Mouse (Mus musculus) hindbrain, embryonic 16.5 days (tissue): ENCODE results near the gene 2310002L09Rik. TPM values are rescaled to one million over a fixed set of nuclear protein-coding genes. Genes with fewer than 3 reads are reported as not detected.
"Not testable (repeated sequence)": the region's sequence is repeated elsewhere in the genome, so short reads cannot be mapped to it uniquely, and the experiment has no call there.

ENCODE experiments used
- ATAC-seq: fragments of 200-750 bp; cut with Nextera tagmentation; 2 replicates; pipeline ENCODE4 v1.8.0; 2017; ENCODE audit warnings: moderate TSS enrichment, moderate library complexity
- H3K27ac ChIP-seq: fragments of 300-500 bp; sonication (generic); 2 replicates; pipeline ENCODE4 v1.5.1; 2014; ENCODE audit warnings: low read depth, mild to moderate bottlenecking, control low read depth, low read length, moderate library complexity
- H3K27me3 ChIP-seq: fragments of 300-500 bp; sonication (generic); replicated peaks from 2 replicates; pipeline ENCODE4 v1.6.1; 2014; ENCODE audit warnings: low read length; ENCODE audit not compliant: control insufficient read depth, insufficient read depth
- H3K36me3 ChIP-seq: fragments of 300-500 bp; sonication (generic); 2 replicates; pipeline ENCODE4 v1.6.1; 2014; ENCODE audit warnings: mild to moderate bottlenecking, low read length, moderate library complexity, mixed read lengths; ENCODE audit not compliant: control insufficient read depth, insufficient read depth
- H3K4me1 ChIP-seq: fragments of 300-500 bp; sonication (generic); 2 replicates; pipeline ENCODE4 v1.6.1; 2014; ENCODE audit warnings: low read depth, low read length; ENCODE audit not compliant: control insufficient read depth, insufficient read depth
- H3K4me2 ChIP-seq: fragments of 300-500 bp; sonication (generic); 2 replicates; pipeline ENCODE4 v1.6.1; 2014; ENCODE audit warnings: mild to moderate bottlenecking, low read length, control low read depth, moderate library complexity
- H3K4me3 ChIP-seq: fragments of 300-500 bp; sonication (generic); 2 replicates; pipeline ENCODE4 v1.5.1; 2014; ENCODE audit warnings: mild to moderate bottlenecking, low read length, control low read depth, moderate library complexity
- H3K9ac ChIP-seq: fragments of 300-500 bp; sonication (generic); 2 replicates; pipeline ENCODE4 v1.6.1; 2014; ENCODE audit warnings: low read depth, mild to moderate bottlenecking, control low read depth, low read length, moderate library complexity
- H3K9me3 ChIP-seq: fragments of 300-500 bp; sonication (generic); 2 replicates; pipeline ENCODE4 v1.6.1; 2014; ENCODE audit warnings: mild to moderate bottlenecking, low read length, moderate library complexity; ENCODE audit not compliant: control insufficient read depth
- WGBS: fragments of 180-500 bp; shearing (Covaris S2); extraction: QIAGEN DNeasy Blood & Tissue Kit; methylation state at CpG from one replicate; pipeline ENCODE4 v1.1.7; 2014; 5-methylcytosine and 5-hydroxymethylcytosine counted together
- polyA plus RNA-seq: library from polyadenylated mRNA; unstranded; fragments of >200 nt; fragmentation: Nextera tagmentation; extraction: Ambion mirVana; gene quantifications from 2 replicates; pipeline ENCODE4 v1.2.1, GENCODE M21; 2015

Gene 2310002L09Rik
- polyA plus RNA-seq, result 0.36 TPM in 1 of 2 replicates, not detected in the other

GRCm38 (mm10) chr4:73950375-73950896, at the start of gene 2310002L09Rik:
Gene 2310002L09Rik (minus strand): TSS chr4:73950846.
- Histone ChIP-seq H3K36me3 (no peaks in the 10 kb centered on the region), H3K4me1 (no peaks in the 10 kb centered on the region), H3K9me3 (no peaks in the 10 kb centered on the region), H3K27me3 (no peaks in the 10 kb centered on the region), H3K4me3 (no peak within 1 kb of the TSS), H3K9ac (no peak within 1 kb of the TSS), H3K27ac (no peak within 1 kb of the TSS), H3K4me2 (no peak within 1 kb of the TSS)
- 81% methylated on average over 8 of the region's 8 CpGs for WGBS
- ATAC-seq, result no peak

GRCm38 (mm10) chr4:73980454-73980853, 29.8 kb upstream of the 2310002L09Rik start:
- Histone ChIP-seq H3K36me3 (no peaks in the 10 kb centered on the region), H3K4me1 (no peaks in the 10 kb centered on the region), H3K9ac (no peak overlapping the region), H3K27ac (no peak overlapping the region), H3K4me3 (no peak overlapping the region), H3K27me3 (no peaks in the 10 kb centered on the region), H3K9me3 (no peaks in the 10 kb centered on the region), H3K4me2 (no peak overlapping the region)
- no peak for ATAC-seq
- WGBS, result 85% methylated on average over 3 of the region's 3 CpGs

- ATAC-seq, H3K27ac ChIP-seq, H3K4me3 ChIP-seq, H3K27me3 ChIP-seq, H3K4me1 ChIP-seq, H3K9ac ChIP-seq, H3K36me3 ChIP-seq, H3K9me3 ChIP-seq, H3K4me2 ChIP-seq: not testable (repeated sequence)
- WGBS, result 93% methylated on average over 6 of the region's 6 CpGs
Observed at GRCm38 (mm10) chr4:73920660-73921059, 30.0 kb downstream of the 2310002L09Rik start, which contains the start of gene Gm11756. Gene Gm11756 (minus strand): TSS chr4:73920760.

- not testable (repeated sequence) for H3K27me3 ChIP-seq, ATAC-seq, H3K4me2 ChIP-seq, H3K4me3 ChIP-seq, H3K9me3 ChIP-seq, H3K27ac ChIP-seq, H3K36me3 ChIP-seq, H3K4me1 ChIP-seq, H3K9ac ChIP-seq
- no CpG with 5 or more reads among the region's 4 CpGs for WGBS
Observed at GRCm38 (mm10) chr4:73905853-73906252, 44.8 kb downstream of the 2310002L09Rik start, which contains the start of gene Gm13871. Gene Gm13871 (minus strand): TSS chr4:73905953.

GRCm38 (mm10) chr4:73891012-73891411, 59.6 kb downstream of the 2310002L09Rik start, which contains the start of gene Gm11757:
Gene Gm11757 (minus strand): TSS chr4:73891112.
- not testable (repeated sequence) for H3K27me3 ChIP-seq, H3K36me3 ChIP-seq, H3K4me1 ChIP-seq, H3K27ac ChIP-seq, H3K4me3 ChIP-seq, ATAC-seq, H3K4me2 ChIP-seq, H3K9me3 ChIP-seq, H3K9ac ChIP-seq
- no CpG with 5 or more reads among the region's 4 CpGs for WGBS

Other genes with a start within 250 kb of the 2310002L09Rik start
- 0.46 and 0.57 TPM in 2 replicates for gene Rasef, start 159.9 kb downstream of the 2310002L09Rik start, polyA plus RNA-seq
- not detected in 2 replicates for gene Gm11758, start 74.6 kb downstream of the 2310002L09Rik start, polyA plus RNA-seq
- not detected in 2 replicates for gene Gm11757, start 59.7 kb downstream of the 2310002L09Rik start, polyA plus RNA-seq
- gene Gm13871, start 44.9 kb downstream of the 2310002L09Rik start, polyA plus RNA-seq, result not detected in 2 replicates
- gene Gm11756, start 30.1 kb downstream of the 2310002L09Rik start, polyA plus RNA-seq, result not detected in 2 replicates
- gene Frmd3, start 62.6 kb upstream of the 2310002L09Rik start, polyA plus RNA-seq, result 34.9 and 37.3 TPM in 2 replicates